Mouse (Mus musculus) midbrain, postnatal 0 days (tissue): Measurements from ENCODE around the gene Tmem150b. TPM values are rescaled to one million over a fixed set of nuclear protein-coding genes. Genes with fewer than 3 reads are reported as not detected.

Source experiments
- ATAC-seq: fragments of 200-750 bp; cut with Nextera tagmentation; 2 replicates; pipeline ENCODE4 v1.8.0; 2017; ENCODE audit warnings: moderate number of reproducible peaks, mild to moderate bottlenecking, moderate TSS enrichment, moderate library complexity; ENCODE audit not compliant: low FRiP score
- DNase-seq: peaks from one replicate; pipeline ENCODE4 v3.0.0-alpha.2; 2015; ENCODE audit warnings: low spot score
- H3K27ac ChIP-seq: fragments of 300-500 bp; sonication (generic); 2 replicates; pipeline ENCODE4 v1.5.1; 2014; ENCODE audit warnings: low read depth, mild to moderate bottlenecking, low read length, mixed read lengths
- H3K27me3 ChIP-seq: fragments of 300-500 bp; sonication (generic); 2 replicates; pipeline ENCODE4 v1.6.1; 2014; ENCODE audit warnings: low read length, control low read depth, mixed read lengths; ENCODE audit not compliant: insufficient read depth
- H3K36me3 ChIP-seq: fragments of 300-500 bp; sonication (generic); 2 replicates; pipeline ENCODE4 v1.6.1; 2014; ENCODE audit warnings: low read length, control low read depth, mixed read lengths; ENCODE audit not compliant: insufficient read depth
- H3K4me1 ChIP-seq: fragments of 300-500 bp; sonication (generic); 2 replicates; pipeline ENCODE4 v1.6.1; 2014; ENCODE audit warnings: mild to moderate bottlenecking, control low read depth, antibody characterized with exemption, low read length, mixed read lengths; ENCODE audit not compliant: insufficient read depth
- H3K4me2 ChIP-seq: fragments of 300-500 bp; sonication (generic); 2 replicates; pipeline ENCODE4 v1.6.1; 2014; ENCODE audit warnings: low read depth, mild to moderate bottlenecking, low read length, mixed read lengths; ENCODE audit not compliant: poor library complexity, severe bottlenecking
- H3K4me3 ChIP-seq: fragments of 300-500 bp; sonication (generic); 2 replicates; pipeline ENCODE4 v1.5.1; 2014; ENCODE audit warnings: low read depth, mild to moderate bottlenecking, low read length, moderate library complexity
- H3K9ac ChIP-seq: fragments of 300-500 bp; sonication (generic); replicated peaks from 2 replicates; pipeline ENCODE4 v1.6.1; 2014; ENCODE audit warnings: mild to moderate bottlenecking, low read length, moderate library complexity, mixed read lengths; ENCODE audit not compliant: poor library complexity, severe bottlenecking
- H3K9me3 ChIP-seq: fragments of 300-500 bp; sonication (generic); 2 replicates; pipeline ENCODE4 v1.6.1; 2016; ENCODE audit warnings: low read length, control low read depth
- CTCF ChIP-seq: IDR thresholded peaks from 2 replicates; pipeline ENCODE4 v1.5.1; 2016; ENCODE audit warnings: antibody characterized with exemption, mild to moderate bottlenecking
- WGBS: fragments of 180-500 bp; shearing (Covaris S2); extraction: QIAGEN DNeasy Blood & Tissue Kit; methylation state at CpG from one replicate; pipeline ENCODE4 v1.1.7; 2014; 5-methylcytosine and 5-hydroxymethylcytosine counted together
- polyA plus RNA-seq: library from polyadenylated mRNA; unstranded; fragments of >200 nt; fragmentation: Nextera tagmentation; extraction: Ambion mirVana; gene quantifications from 2 replicates; pipeline ENCODE4 v1.2.1, GENCODE M21; 2015
- total RNA-seq: library from RNA; depleted of rRNA; stranded (reverse); fragments of >200 nt; gene quantifications from 2 replicates; pipeline ENCODE4 v1.2.3, GENCODE M21; 2014

The Tmem150b gene
- total and polyA plus RNA-seq, 2 experiments from 2014 or later = 0.23 TPM; not detected in 1

GRCm38 (mm10) chr7:4683307-4683706, 41.7 kb downstream of the Tmem150b start:
- Histone ChIP-seq H3K9ac (no peak overlapping the region), H3K36me3 (peaks cover 13% of the 10 kb centered on the region), H3K4me1 (peaks cover 5% of the 10 kb centered on the region), H3K4me3 (no peak overlapping the region), H3K4me2 (no peak overlapping the region), H3K27ac (no peak overlapping the region), H3K9me3 (no peaks in the 10 kb centered on the region), H3K27me3 (no peaks in the 10 kb centered on the region)
- WGBS = 90% methylated on average over 5 of the region's 5 CpGs
- DNase-seq (no peak), ATAC-seq (no peak)
- no peak for TF ChIP-seq CTCF

GRCm38 (mm10) chr7:4675200-4675599, 49.8 kb downstream of the Tmem150b start:
- ATAC-seq (no peak), DNase-seq (no peak)
- no peak for TF ChIP-seq CTCF
- Histone ChIP-seq H3K9ac (no peak overlapping the region), H3K4me3 (no peak overlapping the region), H3K9me3 (no peaks in the 10 kb centered on the region), H3K27ac (no peak overlapping the region), H3K36me3 (peaks cover 54% of the 10 kb centered on the region), H3K4me1 (no peaks in the 10 kb centered on the region), H3K27me3 (no peaks in the 10 kb centered on the region), H3K4me2 (no peak overlapping the region)
- WGBS = 96% methylated on average over 7 of the region's 7 CpGs

GRCm38 (mm10) chr7:4674114-4674731, 50.8 kb downstream of the Tmem150b start:
- Histone ChIP-seq H3K27me3 (no peaks in the 10 kb centered on the region), H3K4me2 (no peak overlapping the region), H3K27ac (no peak overlapping the region), H3K9me3 (no peaks in the 10 kb centered on the region), H3K36me3 (peaks cover 49% of the 10 kb centered on the region), H3K4me3 (no peak overlapping the region), H3K4me1 (no peaks in the 10 kb centered on the region), H3K9ac (no peak overlapping the region)
- 92% methylated on average over 12 of the region's 12 CpGs for WGBS
- no peak for DNase-seq
- TF ChIP-seq CTCF = no peak
- no peak for ATAC-seq

GRCm38 (mm10) chr7:4671956-4672355, 53.1 kb downstream of the Tmem150b start:
- Histone ChIP-seq H3K4me2 (no peak overlapping the region), H3K4me3 (no peak overlapping the region), H3K27ac (no peak overlapping the region), H3K9ac (no peak overlapping the region), H3K4me1 (no peaks in the 10 kb centered on the region), H3K27me3 (no peaks in the 10 kb centered on the region), H3K9me3 (no peaks in the 10 kb centered on the region), H3K36me3 (peaks cover 42% of the 10 kb centered on the region)
- no peak for DNase-seq
- no peak for TF ChIP-seq CTCF
- no peak for ATAC-seq
- WGBS = 80% methylated on average over 4 of the region's 4 CpGs

- no peaks in the 10 kb centered on the region for H3K9me3 ChIP-seq
- no peak for DNase-seq
- no peak overlapping the region for H3K27ac ChIP-seq
- no peak overlapping the region for H3K4me3 ChIP-seq
- H3K4me1 ChIP-seq = no peaks in the 10 kb centered on the region
- WGBS = 95% methylated on average over 8 of the region's 8 CpGs
- H3K9ac ChIP-seq = no peak overlapping the region
- peaks cover 44% of the 10 kb centered on the region for H3K36me3 ChIP-seq
- ATAC-seq = no peak
- H3K27me3 ChIP-seq = no peaks in the 10 kb centered on the region
- H3K4me2 ChIP-seq = no peak overlapping the region
- no peak for TF ChIP-seq CTCF
These were observed 54.3 kb downstream of the Tmem150b start for GRCm38 (mm10) chr7:4670655-4671255.

- peaks cover 44% of the 10 kb centered on the region for H3K36me3 ChIP-seq
- ATAC-seq (no peak), DNase-seq (no peak)
- H3K27me3 ChIP-seq = no peaks in the 10 kb centered on the region
- no peak overlapping the region for H3K9ac ChIP-seq
- H3K27ac ChIP-seq = no peak overlapping the region
- H3K9me3 ChIP-seq = no peaks in the 10 kb centered on the region
- TF ChIP-seq CTCF = no peak
- H3K4me1 ChIP-seq = no peaks in the 10 kb centered on the region
- no peak overlapping the region for H3K4me3 ChIP-seq
- H3K4me2 ChIP-seq = no peak overlapping the region
- WGBS = 97% methylated on average over 9 of the region's 9 CpGs
These were observed 55.9 kb downstream of the Tmem150b start for GRCm38 (mm10) chr7:4669156-4669555.
